Mouse (Mus musculus) liver, embryonic 14.5 days (tissue): ENCODE results near the gene Fgd2.

Experiments used
- CTCF ChIP-seq: IDR thresholded peaks from 2 replicates; pipeline ENCODE4 v1.5.1; 2016; ENCODE audit warnings: antibody characterized with exemption, low read depth, control low read depth
- EP300 ChIP-seq: IDR thresholded peaks from 2 replicates; pipeline ENCODE4 v1.6.1; 2016; ENCODE audit warnings: antibody characterized with exemption, low read depth

- no peak for TF ChIP-seq CTCF
- no peak for TF ChIP-seq EP300
Measured at GRCm38 (mm10) chr17:29422912-29423504, 62.3 kb downstream of the Fgd2 start.
